Mouse (Mus musculus) cerebellum, postnatal 10 days (tissue): ENCODE data around the gene Arhgef38.

Source experiments
- DNase-seq, 2 experiments: peaks; one replicate each; pipeline ENCODE4 v3.0.0; 2021; ENCODE audit warnings: mixed read lengths in 2 of 2

The Arhgef38 gene

DNA sequence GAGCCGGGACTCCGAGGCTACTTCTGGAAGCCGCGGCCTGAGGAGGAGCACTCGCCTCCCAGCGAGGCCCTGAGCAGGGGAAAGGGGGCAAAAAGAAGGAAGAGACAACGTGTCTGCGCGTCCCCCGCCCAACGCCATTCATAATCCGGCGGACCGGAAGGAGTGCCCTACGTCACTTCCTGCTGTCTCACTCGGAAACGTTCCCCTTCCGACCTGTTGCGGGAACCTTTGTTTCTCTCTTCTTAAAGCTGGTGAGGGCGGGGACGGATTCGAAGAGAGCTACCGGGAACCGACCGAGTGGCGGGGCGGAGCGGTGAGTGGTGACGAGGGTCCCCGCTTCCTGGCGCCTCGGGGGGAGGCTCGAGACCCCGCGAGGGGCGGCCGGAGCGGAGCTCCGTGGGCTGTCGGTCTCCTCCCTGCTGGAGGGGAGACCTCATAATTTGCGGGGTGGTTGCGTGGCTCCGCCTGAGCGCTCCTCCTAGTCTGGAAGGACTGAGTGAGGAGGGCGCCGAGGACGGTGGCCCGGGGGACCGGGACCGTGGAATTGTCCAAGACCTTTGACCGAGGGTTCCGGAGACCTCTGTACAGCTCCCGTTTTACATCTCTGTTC lies 143.0 kb downstream of the Arhgef38 start, which contains the start of the genes Ints12 and Gstcd:
Gene Ints12 (plus strand): TSS at position 177 of the 610 bp plus-strand sequence.
Gene Gstcd (minus strand): TSS at position 370 of the 610 bp plus-strand sequence.
- peak; percentile 97 to 98 for DNase-seq

DNA sequence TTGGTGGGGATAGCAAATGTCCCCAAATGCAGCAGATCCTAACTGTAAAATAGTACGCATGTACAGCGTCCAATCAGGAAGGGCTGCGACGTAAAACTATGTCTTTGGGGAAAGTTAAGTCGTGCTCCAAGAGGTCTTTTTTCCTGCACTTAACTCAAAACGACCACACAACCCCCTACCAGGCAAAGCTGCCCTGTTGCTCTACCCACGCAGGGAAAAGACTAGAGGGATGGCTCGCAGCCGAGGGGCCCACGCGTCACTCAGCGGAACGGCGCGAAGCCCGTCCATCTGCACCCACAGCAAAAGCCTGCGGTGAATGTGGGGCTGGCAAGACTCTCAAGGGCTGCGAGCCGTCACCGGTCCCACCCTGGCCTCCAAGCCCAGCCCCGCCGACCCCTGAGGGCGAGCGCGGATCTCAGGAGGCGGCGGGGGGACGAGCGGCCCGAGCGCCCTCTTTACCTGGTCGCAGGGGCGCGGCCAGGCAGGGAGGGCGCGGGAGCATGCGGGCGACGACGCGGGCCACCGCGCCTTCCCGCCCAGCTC lies 143.6 kb downstream of the Arhgef38 start:
- DNase-seq = peak; percentile 70 to 75

DNA sequence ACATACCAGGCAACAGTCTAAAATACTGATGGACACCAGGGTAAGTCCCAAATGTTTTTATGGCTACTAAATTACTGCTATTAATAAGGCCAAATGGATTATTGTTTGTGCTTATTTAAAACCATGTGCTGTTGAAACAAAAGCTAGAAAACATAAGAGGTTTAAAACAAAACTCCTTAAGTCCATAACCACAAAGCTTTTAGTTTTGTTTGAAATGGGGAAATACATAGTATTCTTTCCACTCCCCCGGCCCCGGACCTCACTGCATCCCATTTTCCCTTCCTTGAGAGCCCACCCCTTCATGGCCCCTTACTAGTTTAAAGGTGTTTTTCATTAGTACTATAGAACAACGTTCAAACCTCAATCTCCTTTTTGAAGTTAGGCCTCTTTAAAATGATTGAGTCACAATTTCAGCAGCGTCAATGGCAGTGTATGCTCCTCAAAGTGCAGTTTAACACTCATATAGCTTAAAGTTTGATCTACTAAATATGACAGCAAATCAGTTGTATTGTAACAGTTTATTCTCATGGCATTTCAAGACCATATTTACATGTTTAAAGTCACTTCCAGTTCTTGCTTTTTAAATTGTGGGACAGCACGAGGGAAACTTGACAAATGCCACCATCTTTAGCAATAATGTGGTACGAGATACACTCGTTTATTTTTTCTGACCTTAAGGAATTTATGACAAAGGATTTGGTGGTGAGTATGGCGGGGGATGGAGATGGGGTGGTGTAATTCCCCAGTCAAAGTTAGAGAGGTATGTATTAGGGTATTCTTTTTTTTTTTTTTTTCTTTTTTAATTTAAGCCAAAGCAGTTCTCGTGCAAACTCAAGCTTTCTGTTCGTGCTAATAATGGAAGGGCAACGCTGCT lies 144.3 kb downstream of the Arhgef38 start:
- no peak for DNase-seq

DNA sequence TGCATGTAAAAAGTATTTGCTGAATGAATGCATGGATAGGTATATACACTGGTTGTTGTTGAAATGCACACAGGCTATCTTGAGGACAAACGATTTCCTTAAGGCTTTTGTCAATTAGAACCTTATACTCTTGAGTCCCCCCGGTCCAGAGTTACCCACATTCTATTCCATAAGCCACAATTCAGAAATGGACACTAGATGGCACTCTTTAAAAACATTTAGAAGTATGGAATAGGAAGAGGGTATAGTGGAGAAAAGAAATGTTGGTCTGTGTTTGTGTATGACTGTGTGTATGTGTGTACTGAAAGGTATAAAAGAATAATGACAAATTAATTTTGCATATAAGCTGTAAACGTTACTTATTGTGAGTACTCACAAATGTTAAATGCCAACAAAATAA lies 148.9 kb downstream of the Arhgef38 start:
- peak in 1 of 2 experiments; percentile 71 for DNase-seq

DNA sequence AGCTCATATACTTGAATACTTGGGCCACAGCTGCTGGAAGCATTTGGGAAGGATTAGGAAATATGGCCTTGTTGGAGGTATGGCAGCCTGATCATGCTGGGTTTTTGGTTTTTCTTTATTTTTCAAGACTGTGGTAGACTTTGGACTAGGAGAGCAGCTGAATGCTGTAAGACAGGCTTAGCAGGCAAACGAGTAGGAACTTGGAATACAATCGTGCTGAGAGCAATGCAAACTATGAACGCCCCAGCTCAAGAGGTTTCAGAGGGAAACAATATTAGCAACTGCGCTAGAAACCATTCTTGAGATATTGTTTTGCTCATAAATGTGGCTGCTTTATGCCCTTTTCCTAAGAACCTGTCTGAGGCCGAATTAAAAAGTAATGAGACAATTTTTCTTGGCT lies 152.0 kb downstream of the Arhgef38 start:
- DNase-seq = no peak

DNA sequence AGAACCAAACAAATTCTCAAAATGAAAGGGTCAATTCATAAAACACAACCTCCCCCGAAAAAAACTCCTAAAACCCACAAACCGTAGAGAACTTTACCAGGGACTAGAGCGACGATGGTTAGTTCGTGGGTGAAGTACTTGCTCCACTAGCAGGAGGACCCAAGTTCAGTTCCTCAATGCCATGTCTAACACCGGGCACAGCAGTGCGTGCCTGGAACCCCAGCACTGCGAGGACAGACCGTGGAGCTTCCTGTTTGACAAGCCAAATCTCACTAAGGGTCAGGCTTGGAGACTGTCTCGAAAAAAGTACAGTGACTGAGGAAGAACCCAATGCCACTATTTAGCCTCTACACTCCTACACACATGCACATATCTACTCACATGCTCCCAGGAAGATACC lies 159.2 kb downstream of the Arhgef38 start:
- DNase-seq = no peak
